In the genomic region with DNA sequence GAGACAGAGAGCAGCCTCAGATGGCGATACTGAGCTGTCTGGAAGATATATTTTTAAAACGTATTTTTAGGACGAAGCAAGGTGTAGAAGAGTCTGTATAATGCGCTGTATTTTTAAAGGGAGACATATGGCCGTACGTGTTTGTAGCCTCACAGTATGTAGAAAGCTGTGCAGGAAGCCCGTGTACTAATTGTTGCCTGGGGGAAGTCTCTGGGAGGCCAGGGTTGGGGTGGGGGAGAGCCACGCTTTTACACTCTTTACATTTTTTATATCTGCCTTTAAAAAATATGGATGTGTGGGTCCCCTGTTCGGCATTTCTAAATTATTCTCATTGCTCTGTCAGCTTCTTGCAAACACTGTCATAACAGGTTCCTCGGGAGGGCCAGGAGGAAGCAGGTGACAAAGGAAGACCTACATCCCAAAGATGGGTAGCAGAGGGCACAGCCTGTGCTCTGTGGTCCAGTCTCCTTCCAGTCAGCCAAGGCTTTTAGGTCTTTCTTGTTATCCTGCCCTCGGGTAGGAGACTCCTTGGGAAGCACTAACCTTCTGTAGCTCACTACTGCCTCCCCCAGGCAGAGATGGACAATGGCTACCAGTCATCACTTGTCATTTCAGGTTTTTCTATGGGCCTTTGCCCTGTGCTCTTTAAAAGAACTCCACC, we compare ENCODE assay signal across 8 mouse cellular contexts.
DNase-seq lines count a peak whose midpoint lies in the region; ATAC-seq and TF ChIP-seq lines count a peak whose summit lies in the region.

No protein-coding gene starts in this region.

- H3K4me2 ChIP-seq in CH12.LX (ENCODE audit: insufficient read depth, low read depth, poor library complexity, severe bottlenecking) = no peak overlapping the region
- H3K4me2 ChIP-seq in hindbrain, embryonic 11.5 days (replicated peaks; ENCODE audit: low read depth, low read length) = no peak overlapping the region

- peak; percentile 74 for TF ChIP-seq RAD21 in CH12.LX (IDR thresholded peaks at IDR 0.05; ENCODE audit: low read depth, low read length)

- no peak for TF ChIP-seq EP300 in CH12.LX (IDR thresholded peaks at IDR 0.05; ENCODE audit: low read length)

- DNase-seq in heart, postnatal 36 days = peak; percentile 18
- DNase-seq in heart, postnatal 25 days (ENCODE audit: low spot score) = no peak
- DNase-seq in CH12.LX (ENCODE audit: extremely low read depth) = peak; percentile 58
- DNase-seq in adrenal gland, adult 8-10 months = peak; percentile 18
- DNase-seq in hindbrain, embryonic 11.5 days (ENCODE audit: low spot score) = peak; percentile 72
- peak; percentile 35 to 44 for DNase-seq in lung, postnatal 4 days
- no peak for DNase-seq in T-cell, adult 2 months (ENCODE audit: low spot score)

- TF ChIP-seq CTCF in CH12.LX (conservative IDR thresholded peaks at IDR 0.05 in 1 of 2, IDR thresholded peaks at IDR 0.05 in 1 of 2; ENCODE audit: low read depth in 2 of 2, low read length in 2 of 2) = peak; percentile 52 to 72; a peak in 3 of 4 replicates

- peaks cover 19% of the 10 kb centered on the region for H3K9me3 ChIP-seq in CH12.LX (replicated peaks; ENCODE audit: low read length)
- no peaks in the 10 kb centered on the region for H3K9me3 ChIP-seq in hindbrain, embryonic 11.5 days (ENCODE audit: control insufficient read depth, low read length)

- H3K27ac ChIP-seq in CH12.LX (ENCODE audit: insufficient read depth, low read depth) = no peak overlapping the region
- H3K27ac ChIP-seq in hindbrain, embryonic 11.5 days (ENCODE audit: low read depth, low read length) = no peak overlapping the region

- ATAC-seq in hindbrain, embryonic 11.5 days (ENCODE audit: low FRiP score) = no peak
- no peak for ATAC-seq in erythroid progenitor cell, adult 5-6 weeks (replicated peaks; ENCODE audit: low FRiP score, poor library complexity, severe bottlenecking)

- H3K9ac ChIP-seq in CH12.LX (ENCODE audit: insufficient read depth, low read depth) = no peak overlapping the region
- H3K9ac ChIP-seq in hindbrain, embryonic 11.5 days (ENCODE audit: low read depth, low read length) = no peak overlapping the region

- H3K36me3 ChIP-seq in CH12.LX (replicated peaks in 1 of 2; ENCODE audit: control insufficient read depth in 1 of 2, insufficient read depth in 1 of 2, low read length in 1 of 2) = no peaks in the 10 kb centered on the region
- H3K36me3 ChIP-seq in hindbrain, embryonic 11.5 days (ENCODE audit: control insufficient read depth, insufficient read depth, low read length) = no peaks in the 10 kb centered on the region

- WGBS in hindbrain, embryonic 11.5 days = 76% methylated on average over 11 of the region's 11 CpGs

- dilution Hi-C loops in CH12.LX (cut with MboI; ENCODE audit: extremely low pct_ligation_motif_present, extremely low pct_unique_long_range_greater_than_20kb, low sequenced_read_pairs) = no loop called here

- peaks cover 6 to 22% of the 10 kb centered on the region in 2 experiments; a peak in 3 of 4 replicates for H3K4me1 ChIP-seq in CH12.LX (ENCODE audit: control insufficient read depth in 1 of 2, insufficient read depth in 2 of 2)
- no peaks in the 10 kb centered on the region for H3K4me1 ChIP-seq in hindbrain, embryonic 11.5 days (replicated peaks; ENCODE audit: control insufficient read depth, insufficient read depth, low read length)

- H3K79me2 ChIP-seq in CH12.LX (replicated peaks; ENCODE audit: control insufficient read depth, extremely low read depth, insufficient read depth, poor library complexity, severe bottlenecking) = no peaks in the 10 kb centered on the region; the same call in 1 of the 2 replicates

- intact Hi-C loops in heart, postnatal 36 days (cut with DNase I) = loop anchor here (5.0 to 10.0 kb wide), 4 partner anchors 155 to 1512 kb away; no protein-coding TSS in a partner anchor
- intact Hi-C loops in heart, postnatal 25 days (cut with DNase I) = loop anchor here (5.0 kb wide), 2 partner anchors 170 to 1245 kb away; no protein-coding TSS in a partner anchor

- H3K27me3 ChIP-seq in CH12.LX (replicated peaks) = peaks cover 3% of the 10 kb centered on the region
- no peaks in the 10 kb centered on the region for H3K27me3 ChIP-seq in hindbrain, embryonic 11.5 days (ENCODE audit: control insufficient read depth, insufficient read depth, low read length)

- in situ Hi-C loops in CH12.LX (cut with MboI; ENCODE audit: low pct_ligation_motif_present, low pct_unique_long_range_greater_than_20kb, low sequenced_read_pairs) = loop anchor here (25.0 kb wide), 1 partner anchor 440 kb away; no protein-coding TSS in a partner anchor

- TF ChIP-seq POLR2A in CH12.LX (IDR thresholded peaks at IDR 0.05; ENCODE audit: low read depth, low read length) = no peak

- no peak overlapping the region for H3K4me3 ChIP-seq in CH12.LX (replicated peaks in 1 of 3; ENCODE audit: low read depth in 2 of 3, low read length in 2 of 3, poor library complexity in 1 of 3)
- no peak overlapping the region for H3K4me3 ChIP-seq in hindbrain, embryonic 11.5 days (ENCODE audit: low read depth, low read length)

TF ChIP-seq in CH12.LX, 34 proteins besides CTCF, POLR2A, EP300 and RAD21:
- TF ChIP-seq SMC3 (IDR thresholded peaks at IDR 0.05; ENCODE audit: low read depth, low read length) (peak; percentile 63), ZC3H11A (IDR thresholded peaks at IDR 0.05; ENCODE audit: low read depth, low read length) (no peak), UBTF (IDR thresholded peaks at IDR 0.05; ENCODE audit: low read depth, low read length) (no peak), MAX (IDR thresholded peaks at IDR 0.05; ENCODE audit: low read length) (no peak), HCFC1 (IDR thresholded peaks at IDR 0.05; ENCODE audit: low read depth, low read length) (no peak), JUN (IDR thresholded peaks at IDR 0.05; ENCODE audit: insufficient read depth, low read depth, low read length) (no peak)

Comparison
In these comparisons a context has a peak if more than half of its experiments do, and no peak if none do; other contexts are left out.
1. DNase-seq: peak in heart, postnatal 36 days (2 of 2), CH12.LX (single experiment), adrenal gland, adult 8-10 months (single experiment), hindbrain, embryonic 11.5 days (single experiment) and lung, postnatal 4 days (2 of 2); none in heart, postnatal 25 days (single experiment) and T-cell, adult 2 months (single experiment).